Mouse (Mus musculus) forebrain, postnatal 0 days (tissue): ENCODE measurements around the gene Tmem33. TPM values are rescaled to one million over a fixed set of nuclear protein-coding genes. Genes with fewer than 3 reads are reported as not detected.

ENCODE experiments used
- ATAC-seq: fragments of 200-750 bp; cut with Nextera tagmentation; 2 replicates; pipeline ENCODE4 v1.8.0; 2017; ENCODE audit warnings: mild to moderate bottlenecking, moderate library complexity
- DNase-seq: peaks from one replicate; pipeline ENCODE4 v3.0.0-alpha.2; 2015
- H3K27ac ChIP-seq: fragments of 300-500 bp; sonication (generic); 2 replicates; pipeline ENCODE4 v1.5.1; 2014; ENCODE audit warnings: low read depth, mild to moderate bottlenecking, antibody characterized with exemption, low read length, moderate library complexity, mixed read lengths
- H3K27me3 ChIP-seq: fragments of 300-500 bp; sonication (generic); 2 replicates; pipeline ENCODE4 v1.6.1; 2014; ENCODE audit warnings: mild to moderate bottlenecking, low read length, mixed read lengths; ENCODE audit not compliant: insufficient read depth
- H3K36me3 ChIP-seq: fragments of 300-500 bp; sonication (generic); 2 replicates; pipeline ENCODE4 v1.6.1; 2014; ENCODE audit warnings: mild to moderate bottlenecking, moderate library complexity; ENCODE audit not compliant: insufficient read depth
- H3K4me1 ChIP-seq: fragments of 300-500 bp; sonication (generic); 2 replicates; pipeline ENCODE4 v1.6.1; 2014; ENCODE audit warnings: antibody characterized with exemption; ENCODE audit not compliant: insufficient read depth
- H3K4me2 ChIP-seq: fragments of 300-500 bp; sonication (generic); 2 replicates; pipeline ENCODE4 v1.6.1; 2014; ENCODE audit warnings: low read depth, mild to moderate bottlenecking, moderate library complexity
- H3K4me3 ChIP-seq: fragments of 300-500 bp; sonication (generic); 2 replicates; pipeline ENCODE4 v1.5.1; 2014; ENCODE audit warnings: low read depth, low read length, mixed read lengths
- H3K9ac ChIP-seq: fragments of 300-500 bp; sonication (generic); 2 replicates; pipeline ENCODE4 v1.6.1; 2014; ENCODE audit warnings: mild to moderate bottlenecking
- H3K9me3 ChIP-seq: fragments of 300-500 bp; sonication (generic); 2 replicates; pipeline ENCODE4 v1.6.1; 2016; ENCODE audit warnings: low read length
- CTCF ChIP-seq: sonication (generic); IDR thresholded peaks from 2 replicates; pipeline ENCODE4 v1.5.1; 2016; ENCODE audit warnings: antibody characterized with exemption, control low read depth, low read depth
- WGBS: fragments of 180-500 bp; shearing (Covaris S2); extraction: QIAGEN DNeasy Blood & Tissue Kit; methylation state at CpG from one replicate; pipeline ENCODE4 v1.1.7; 2014; 5-methylcytosine and 5-hydroxymethylcytosine counted together
- polyA plus RNA-seq: library from polyadenylated mRNA; unstranded; fragments of >200 nt; fragmentation: Nextera tagmentation; extraction: Ambion mirVana; gene quantifications from 2 replicates; pipeline ENCODE4 v1.2.1, GENCODE M21; 2015
- total RNA-seq: library from RNA; depleted of rRNA; stranded (reverse); fragments of >200 nt; gene quantifications from 2 replicates; pipeline ENCODE4 v1.2.3, GENCODE M21; 2014

Tmem33 gene
- total and polyA plus RNA-seq, 2 experiments from 2014 or later = 52.5 to 73.1 TPM

DNA sequence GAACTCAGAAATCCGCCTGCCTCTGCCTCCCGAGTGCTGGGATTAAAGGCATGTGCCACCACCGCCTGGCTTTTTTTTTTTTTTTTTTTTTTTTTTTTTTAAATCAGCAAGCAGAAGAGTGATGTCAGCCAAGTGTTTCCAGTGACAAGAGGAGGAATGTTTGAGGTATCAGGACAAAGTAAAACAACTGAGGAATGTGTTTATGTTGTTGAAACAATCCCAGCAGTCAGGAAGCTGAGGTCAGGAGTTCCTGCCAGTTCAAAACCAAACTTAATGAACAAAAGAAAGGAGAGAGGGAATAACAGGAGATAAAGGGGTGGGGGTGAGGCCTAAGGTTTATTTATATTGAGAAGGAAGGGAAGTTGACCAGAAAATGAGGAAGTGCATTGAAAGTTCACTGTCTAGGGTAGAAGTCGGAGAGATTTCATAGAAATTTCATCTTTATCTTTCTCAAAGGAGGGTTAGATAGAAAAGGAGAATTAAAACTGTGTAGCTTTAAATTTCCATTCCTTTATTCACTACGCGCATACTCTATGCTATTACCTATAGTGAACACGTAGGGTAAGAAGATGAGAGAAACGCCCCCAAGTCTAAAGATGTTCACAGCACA lies 41.5 kb downstream of the Tmem33 start:
- no peak for TF ChIP-seq CTCF
- H3K9me3 ChIP-seq = no peaks in the 10 kb centered on the region
- no peak overlapping the region for H3K4me3 ChIP-seq
- H3K9ac ChIP-seq = no peak overlapping the region
- H3K4me1 ChIP-seq = no peaks in the 10 kb centered on the region
- no peaks in the 10 kb centered on the region for H3K27me3 ChIP-seq
- no peak overlapping the region for H3K4me2 ChIP-seq
- 83% methylated on average over 8 of the region's 8 CpGs for WGBS
- ATAC-seq (no peak), DNase-seq (no peak)
- H3K36me3 ChIP-seq = no peaks in the 10 kb centered on the region
- no peak overlapping the region for H3K27ac ChIP-seq

DNA sequence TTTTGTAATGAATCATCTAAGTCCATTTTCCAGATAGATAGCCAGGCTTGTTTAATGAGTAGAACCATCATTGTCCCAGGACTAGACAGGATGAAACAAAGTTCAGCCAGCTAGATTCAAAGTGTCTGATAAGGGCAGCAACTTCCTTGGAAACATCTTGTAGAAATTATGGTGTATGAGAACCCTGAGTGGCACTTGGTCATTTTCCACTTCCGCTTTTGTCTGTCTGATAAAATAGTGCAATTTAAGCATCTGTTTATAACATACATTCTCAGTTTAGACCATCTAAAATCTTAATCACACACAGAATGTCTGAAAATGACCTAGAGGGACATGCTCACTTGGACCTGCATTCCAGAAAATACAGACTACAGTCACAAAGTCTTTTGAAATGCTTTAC lies 43.5 kb downstream of the Tmem33 start:
- Histone ChIP-seq H3K27me3 (no peaks in the 10 kb centered on the region), H3K9me3 (no peaks in the 10 kb centered on the region), H3K36me3 (no peaks in the 10 kb centered on the region), H3K27ac (no peak overlapping the region), H3K4me3 (no peak overlapping the region), H3K4me2 (no peak overlapping the region), H3K9ac (no peak overlapping the region), H3K4me1 (peaks cover 3% of the 10 kb centered on the region; the same call in 1 of the 2 replicates)
- ATAC-seq (no peak), DNase-seq (no peak)
- WGBS = 98% methylated on average over 1 of the region's 1 CpGs
- no peak for TF ChIP-seq CTCF

DNA sequence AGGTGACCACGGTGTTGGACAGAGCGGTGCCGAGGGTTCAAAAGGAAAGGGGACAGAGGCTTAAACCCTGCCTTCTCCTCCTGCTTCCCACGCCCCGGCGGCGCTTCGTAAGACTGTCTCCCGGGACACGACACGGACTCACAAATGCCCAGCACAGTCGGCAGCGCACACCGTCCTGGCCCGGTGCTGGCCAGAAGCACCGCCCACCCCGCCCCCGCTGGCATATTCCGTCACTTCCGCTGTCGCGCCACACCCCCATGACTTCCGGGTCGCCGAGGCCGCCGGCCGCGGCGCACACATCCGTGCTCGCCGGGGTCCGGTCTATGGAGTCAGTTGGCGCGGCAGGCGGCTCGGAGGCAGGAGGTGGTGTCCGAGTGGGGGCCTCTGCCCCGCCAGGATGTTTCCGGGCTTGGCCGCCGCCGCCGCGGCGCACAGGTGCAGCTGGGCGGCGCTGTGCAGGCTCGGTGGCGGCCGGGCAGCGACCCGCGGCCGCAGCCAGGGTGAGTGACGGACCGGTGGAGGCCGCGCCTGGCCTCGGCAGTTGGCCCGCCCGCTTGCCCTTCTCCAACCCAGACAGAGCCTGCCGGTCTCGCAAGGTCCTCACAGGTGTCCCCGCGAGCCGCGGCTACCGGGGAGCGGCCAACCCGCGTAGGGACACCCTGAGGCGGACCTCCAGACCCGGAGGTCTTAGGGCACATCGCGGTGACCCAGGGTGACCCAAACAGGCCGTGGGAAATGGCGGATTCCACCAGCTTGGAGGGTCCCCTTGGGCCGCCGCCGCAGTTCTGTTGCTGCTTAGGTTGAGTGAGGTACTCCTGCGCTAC lies 46.5 kb downstream of the Tmem33 start, which contains the start of gene Slc30a9:
TSS of gene Slc30a9 (plus strand) at position 258 of the 824 bp plus-strand sequence.
- DNase-seq = peak; percentile 90
- Histone ChIP-seq H3K4me1 (peaks cover 3% of the 10 kb centered on the region; the same call in 1 of the 2 replicates), H3K4me2 (peak within 1 kb of the TSS; percentile 75), H3K27me3 (no peaks in the 10 kb centered on the region), H3K27ac (peak within 1 kb of the TSS; percentile 68), H3K36me3 (no peaks in the 10 kb centered on the region), H3K9ac (peak within 1 kb of the TSS; percentile 86), H3K4me3 (peak within 1 kb of the TSS; percentile 89), H3K9me3 (no peaks in the 10 kb centered on the region)
- WGBS = 2% methylated on average over 75 of the region's 83 CpGs
- TF ChIP-seq CTCF = peak; percentile 39
- ATAC-seq = peak; percentile 97

DNA sequence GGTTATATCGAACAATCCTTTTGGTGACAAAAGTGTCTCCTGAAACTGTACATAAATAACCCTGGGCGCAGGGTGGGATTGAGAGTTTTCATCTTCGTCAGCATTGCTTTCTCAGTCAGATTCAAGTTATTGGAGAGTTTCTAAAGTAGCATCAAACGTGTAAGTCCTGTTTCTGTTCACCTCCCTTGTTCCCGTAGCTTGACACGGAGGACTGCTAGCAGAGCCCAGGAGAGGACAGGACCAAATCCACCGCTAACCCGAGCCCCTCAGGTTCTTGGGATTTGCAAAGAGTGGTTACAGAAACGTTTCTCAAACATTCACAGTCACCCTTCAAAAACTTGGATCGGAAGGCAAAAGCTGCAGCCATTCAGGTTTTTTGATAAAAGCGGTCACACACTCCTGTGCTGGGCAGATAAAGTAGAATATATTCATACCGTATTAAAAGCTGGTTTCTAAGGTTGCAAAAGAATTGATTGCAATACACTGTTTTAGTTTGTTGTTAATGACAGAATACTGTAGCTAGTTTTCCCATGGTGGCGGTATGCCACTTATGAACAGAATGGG lies 47.4 kb downstream of the Tmem33 start:
- DNase-seq (no peak), ATAC-seq (no peak)
- Histone ChIP-seq H3K4me2 (peak overlapping the region; percentile 75), H3K27ac (no peak overlapping the region), H3K27me3 (no peaks in the 10 kb centered on the region), H3K9ac (peak overlapping the region; percentile 86), H3K9me3 (no peaks in the 10 kb centered on the region), H3K36me3 (no peaks in the 10 kb centered on the region), H3K4me3 (peak overlapping the region; percentile 89), H3K4me1 (peaks cover 3% of the 10 kb centered on the region; the same call in 1 of the 2 replicates)
- no peak for TF ChIP-seq CTCF
- 35% methylated on average over 13 of the region's 13 CpGs for WGBS

DNA sequence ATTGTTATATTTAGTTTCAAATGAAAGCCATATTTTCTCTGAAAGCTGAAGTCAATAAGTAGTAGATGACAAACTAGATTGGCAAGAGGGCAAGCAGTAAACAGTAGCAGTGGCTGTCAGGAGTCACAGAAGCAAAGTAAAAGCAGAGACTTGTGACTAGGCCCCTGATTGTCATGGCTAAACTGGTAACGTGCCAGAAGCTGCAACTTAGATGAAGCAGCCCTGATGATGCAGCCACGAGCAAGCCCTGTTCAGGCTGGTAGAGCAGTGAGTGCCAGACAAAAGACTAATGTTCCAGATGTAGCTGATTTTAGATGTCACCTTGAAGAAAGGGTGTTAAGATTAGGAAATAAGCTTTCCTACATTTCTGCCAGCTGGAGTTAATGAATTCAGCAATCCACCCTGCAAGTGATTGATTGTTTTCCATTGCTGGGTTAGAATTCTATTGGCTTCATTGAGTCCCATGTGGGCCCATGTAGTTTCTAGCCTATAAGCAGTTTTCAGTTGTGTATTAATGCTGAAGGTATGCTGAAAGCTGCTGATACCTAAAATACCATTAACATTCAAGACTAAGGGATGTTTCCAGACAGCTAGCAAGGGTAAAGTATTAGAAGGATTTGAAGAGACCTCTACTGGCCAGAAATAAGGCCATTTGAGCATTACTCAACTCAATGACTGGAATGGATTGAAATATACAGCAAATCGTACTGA lies 51.6 kb downstream of the Tmem33 start:
- Histone ChIP-seq H3K4me3 (no peak overlapping the region), H3K36me3 (no peaks in the 10 kb centered on the region), H3K27ac (no peak overlapping the region), H3K27me3 (no peaks in the 10 kb centered on the region), H3K9me3 (no peaks in the 10 kb centered on the region), H3K4me2 (no peak overlapping the region), H3K9ac (no peak overlapping the region), H3K4me1 (peaks cover 3% of the 10 kb centered on the region; the same call in 1 of the 2 replicates)
- ATAC-seq (no peak), DNase-seq (no peak)
- TF ChIP-seq CTCF = 0 out of 2 replicates have a peak, but pooled peaks have one; percentile 3
- 56% methylated on average over 3 of the region's 3 CpGs for WGBS

DNA sequence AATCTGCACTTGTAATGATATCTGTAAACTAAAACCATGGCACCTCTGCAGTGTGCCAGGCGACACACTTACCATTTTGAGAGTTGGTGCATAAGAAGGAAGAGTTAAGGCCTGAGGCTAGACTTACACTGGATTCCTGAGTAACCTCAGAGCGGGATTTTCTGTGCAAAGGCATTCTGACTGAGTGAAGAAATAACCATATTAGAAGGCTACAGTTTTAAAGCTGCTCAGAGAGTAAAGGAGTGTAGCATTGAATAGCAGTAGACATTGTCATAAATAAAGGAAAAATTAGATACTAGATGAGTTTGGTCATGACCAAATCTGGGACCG lies 52.1 kb downstream of the Tmem33 start:
- Histone ChIP-seq H3K9me3 (no peaks in the 10 kb centered on the region), H3K4me3 (no peak overlapping the region), H3K9ac (no peak overlapping the region), H3K27ac (no peak overlapping the region), H3K36me3 (peaks cover under 1% of the 10 kb centered on the region; the same call in 1 of the 2 replicates), H3K27me3 (no peaks in the 10 kb centered on the region), H3K4me2 (no peak overlapping the region), H3K4me1 (peaks cover 3% of the 10 kb centered on the region; the same call in 1 of the 2 replicates)
- WGBS = 97% methylated on average over 3 of the region's 3 CpGs
- no peak for ATAC-seq
- DNase-seq = no peak
- TF ChIP-seq CTCF = no peak
